Mouse (Mus musculus) kidney, postnatal 14 days (tissue): ENCODE results near the gene Acadl.

Source experiments
- DNase-seq: peaks from one replicate; pipeline ENCODE4 v3.0.0; 2022; ENCODE audit warnings: mixed read lengths

Acadl gene

GRCm38 (mm10) chr1:66862712-66863511, at the start of gene Acadl:
Acadl (minus strand) TSS chr1:66863277.
- DNase-seq = peak; percentile 95

GRCm38 (mm10) chr1:66912305-66912704, 49.2 kb upstream of the Acadl start:
- DNase-seq = no peak

- DNase-seq = no peak
Observed at GRCm38 (mm10) chr1:66902566-66902965, 39.5 kb upstream of the Acadl start.

- no peak for DNase-seq
Observed at GRCm38 (mm10) chr1:66900946-66901345, 37.9 kb upstream of the Acadl start.

GRCm38 (mm10) chr1:66898261-66898660, 35.2 kb upstream of the Acadl start:
- no peak for DNase-seq

GRCm38 (mm10) chr1:66896556-66896955, 33.5 kb upstream of the Acadl start:
- no peak for DNase-seq

- peak; percentile 27 for DNase-seq
Observed at GRCm38 (mm10) chr1:66896125-66896524, 33.0 kb upstream of the Acadl start.

GRCm38 (mm10) chr1:66895837-66896118, 32.7 kb upstream of the Acadl start:
- peak; percentile 78 for DNase-seq

- no peak for DNase-seq
Observed at GRCm38 (mm10) chr1:66895093-66895836, 32.2 kb upstream of the Acadl start.

- no peak for DNase-seq
Observed at GRCm38 (mm10) chr1:66887175-66887574, 24.1 kb upstream of the Acadl start.

- DNase-seq = no peak
Observed at GRCm38 (mm10) chr1:66880217-66880616, 17.1 kb upstream of the Acadl start.

- no peak for DNase-seq
Observed at GRCm38 (mm10) chr1:66874740-66875139, 11.7 kb upstream of the Acadl start.

- DNase-seq = peak; percentile 54
Observed at GRCm38 (mm10) chr1:66871591-66871990, 8.5 kb upstream of the Acadl start.

- no peak for DNase-seq
Observed at GRCm38 (mm10) chr1:66865633-66866032, 2.6 kb upstream of the Acadl start.

GRCm38 (mm10) chr1:66863741-66864495, 841 bp upstream of the Acadl start:
- peak; percentile 27 for DNase-seq

GRCm38 (mm10) chr1:66861764-66862672, 1.1 kb downstream of the Acadl start:
- peak; percentile 34 for DNase-seq

- no peak for DNase-seq
Observed at GRCm38 (mm10) chr1:66847506-66847905, 15.6 kb downstream of the Acadl start.

GRCm38 (mm10) chr1:66845690-66846318, 17.3 kb downstream of the Acadl start:
- DNase-seq = no peak

GRCm38 (mm10) chr1:66841938-66842337, 21.1 kb downstream of the Acadl start:
- DNase-seq = no peak

- DNase-seq = no peak
Observed at GRCm38 (mm10) chr1:66841510-66841909, 21.6 kb downstream of the Acadl start.

GRCm38 (mm10) chr1:66839755-66840438, 23.2 kb downstream of the Acadl start:
- no peak for DNase-seq
